Mouse (Mus musculus): ENCODE results near the gene Prdx6. TPM values are rescaled to one million over a fixed set of nuclear protein-coding genes. Genes with fewer than 3 reads are reported as not detected.
A peak's percentile ranks its signal among the peaks of the same experiment; 100 is the strongest.
"Not testable (repeated sequence)": the region's sequence is repeated elsewhere in the genome, so short reads cannot be mapped to it uniquely, and the experiment has no call there.

The Prdx6 gene
- polyA plus RNA-seq, 1 experiment from 2014 or later, result 410 TPM

- WGBS, result 47% methylated on average over 11 of the region's 11 CpGs
- H3K9me3 ChIP-seq; H3K36me3 ChIP-seq; H3K27me3 ChIP-seq; H3K27ac ChIP-seq; ATAC-seq (ENCODE audit: low FRiP score, low read depth); H3K9ac ChIP-seq; H3K4me1 ChIP-seq: not testable (repeated sequence)
- H3K4me3 ChIP-seq, result peak overlapping the region; percentile 43
- H3K4me2 ChIP-seq (replicated peaks), result peak overlapping the region; percentile 61
Measured at GRCm38 (mm10) chr1:161196364-161196763, 54.7 kb downstream of the Prdx6 start.

GRCm38 (mm10) chr1:161195541-161196351, 55.3 kb downstream of the Prdx6 start:
- ATAC-seq (ENCODE audit: low FRiP score, low read depth), result peak; percentile 94

GRCm38 (mm10) chr1:161190253-161190910, 60.6 kb downstream of the Prdx6 start:
- H3K27me3 ChIP-seq, result no peaks in the 10 kb centered on the region
- 76% methylated on average over 9 of the region's 9 CpGs for WGBS

More at GRCm38 (mm10) chr1:161195541-161196351, 55.3 kb downstream of the Prdx6 start:
- H3K4me1 ChIP-seq, result peaks cover 7% of the 10 kb centered on the region; the same call in 1 of the 2 replicates
- H3K36me3 ChIP-seq, result no peaks in the 10 kb centered on the region
- H3K4me3 ChIP-seq, result peak overlapping the region; percentile 43
- H3K9ac ChIP-seq, result peak overlapping the region; percentile 51; the same call in 1 of the 2 replicates
- WGBS, result under 1% methylated on average over 16 of the region's 16 CpGs
- H3K9me3 ChIP-seq, result no peaks in the 10 kb centered on the region
- H3K27me3 ChIP-seq, result no peaks in the 10 kb centered on the region
- peak overlapping the region; percentile 83 for H3K27ac ChIP-seq
- H3K4me2 ChIP-seq (replicated peaks), result peak overlapping the region; percentile 61

More at GRCm38 (mm10) chr1:161190253-161190910, 60.6 kb downstream of the Prdx6 start:
- Histone ChIP-seq H3K4me2 (replicated peaks) (no peak overlapping the region), H3K27ac (no peak overlapping the region), H3K9ac (no peak overlapping the region), H3K4me3 (no peak overlapping the region), H3K9me3 (no peaks in the 10 kb centered on the region), H3K36me3 (no peaks in the 10 kb centered on the region), H3K4me1 (peaks cover 7% of the 10 kb centered on the region; the same call in 1 of the 2 replicates)
- no peak for ATAC-seq (ENCODE audit: low FRiP score, low read depth)

Other genes starting within 250 kb of the Prdx6 start
- 10.8 and 13.4 TPM in 2 replicates for gene Zbtb37, start 216.4 kb downstream of the Prdx6 start, polyA plus RNA-seq (2015; fragmentation: Nextera tagmentation; extraction: Ambion mirVana)
- 25.4 and 26.9 TPM in 2 replicates for gene Dars2, start 180.6 kb downstream of the Prdx6 start, polyA plus RNA-seq (2015; fragmentation: Nextera tagmentation; extraction: Ambion mirVana)
- 33.9 and 35.0 TPM in 2 replicates for gene Cenpl, start 180.5 kb downstream of the Prdx6 start, polyA plus RNA-seq (2015; fragmentation: Nextera tagmentation; extraction: Ambion mirVana)
- 17.1 and 17.3 TPM in 2 replicates for gene Klhl20, start 119.7 kb downstream of the Prdx6 start, polyA plus RNA-seq (2015; fragmentation: Nextera tagmentation; extraction: Ambion mirVana)
- 2.3 and 3.1 TPM in 2 replicates for gene Ankrd45, start 108.5 kb downstream of the Prdx6 start, polyA plus RNA-seq (2015; fragmentation: Nextera tagmentation; extraction: Ambion mirVana)
- gene Tex50, start 91.9 kb downstream of the Prdx6 start, polyA plus RNA-seq (2015; fragmentation: Nextera tagmentation; extraction: Ambion mirVana), result 0.15 and 0.22 TPM in 2 replicates
- not detected in 2 replicates for gene Tnfsf4, start 144.2 kb upstream of the Prdx6 start, polyA plus RNA-seq (2015; fragmentation: Nextera tagmentation; extraction: Ambion mirVana)
- 0.11 TPM in 1 of 2 replicates, not detected in the other for gene Tnfsf18, start 243.4 kb upstream of the Prdx6 start, polyA plus RNA-seq (2015; fragmentation: Nextera tagmentation; extraction: Ambion mirVana)